Mouse (Mus musculus) MEL (cell line): ENCODE results near the gene Skida1.

ENCODE experiments used
- BHLHE40 ChIP-seq: IDR thresholded peaks from 2 replicates; pipeline ENCODE4 v1.6.1; 2012; ENCODE audit warnings: low read depth, mild to moderate bottlenecking, inconsistent platforms, low read length, improper control_type of control experiment, borderline replicate concordance
- CTCF ChIP-seq, 3 experiments: IDR thresholded peaks in 2 of 3; conservative IDR thresholded peaks in 1 of 3; 2 replicates each; pipeline ENCODE4 v1.5.1; 2011 to 2012; ENCODE audit warnings: low read length in 3 of 3, low read depth in 2 of 3, mild to moderate bottlenecking in 2 of 3, improper control_type of control experiment in 1 of 3, inconsistent platforms in 1 of 3, mixed read lengths in 1 of 3, moderate library complexity in 1 of 3; ENCODE audit not compliant: control insufficient read depth in 1 of 3, insufficient read depth in 1 of 3, poor library complexity in 1 of 3, severe bottlenecking in 1 of 3
- E2F4 ChIP-seq: IDR thresholded peaks from 2 replicates; pipeline ENCODE4 v1.6.1; 2011; ENCODE audit warnings: low read depth, low read length, improper control_type of control experiment, borderline replicate concordance
- EP300 ChIP-seq, 2 experiments: IDR thresholded peaks; 2 replicates each; pipeline ENCODE4 v1.6.1; 2011; ENCODE audit warnings: improper control_type of control experiment in 2 of 2, low read length in 2 of 2, low read depth in 1 of 2, mild to moderate bottlenecking in 1 of 2
- GABPA ChIP-seq: IDR thresholded peaks from 2 replicates; pipeline ENCODE4 v1.6.1; 2012; ENCODE audit warnings: low read depth, mild to moderate bottlenecking, inconsistent platforms, low read length, improper control_type of control experiment, moderate library complexity
- MAFK ChIP-seq: IDR thresholded peaks from 2 replicates; pipeline ENCODE4 v1.6.1; 2011; ENCODE audit warnings: low read depth, mild to moderate bottlenecking, low read length, improper control_type of control experiment, borderline replicate concordance
- MYC ChIP-seq: IDR thresholded peaks from 2 replicates; pipeline ENCODE4 v1.6.1; 2011; ENCODE audit warnings: low read depth, mild to moderate bottlenecking, low read length, improper control_type of control experiment, moderate library complexity
- POLR2A ChIP-seq, 2 experiments: IDR thresholded peaks; 2 replicates each; pipeline ENCODE4 v1.6.1; 2011 to 2012; ENCODE audit warnings: low read length in 2 of 2, mild to moderate bottlenecking in 2 of 2, control low read depth in 1 of 2, improper control_type of control experiment in 1 of 2, low read depth in 1 of 2, moderate library complexity in 1 of 2; ENCODE audit not compliant: control insufficient read depth in 1 of 2, insufficient read depth in 1 of 2, poor library complexity in 1 of 2
- POLR2AphosphoS2 ChIP-seq: IDR thresholded peaks from 2 replicates; pipeline ENCODE4 v1.6.1; 2011; ENCODE audit warnings: low read length, improper control_type of control experiment
- RAD21 ChIP-seq: IDR thresholded peaks from 2 replicates; pipeline ENCODE4 v1.6.1; 2011; ENCODE audit warnings: mild to moderate bottlenecking, low read depth, low read length, improper control_type of control experiment
- RCOR1 ChIP-seq: IDR thresholded peaks from 2 replicates; pipeline ENCODE4 v1.6.1; 2012; ENCODE audit warnings: low read depth, mild to moderate bottlenecking, inconsistent platforms, low read length, improper control_type of control experiment
- USF1 ChIP-seq: IDR thresholded peaks from 2 replicates; pipeline ENCODE4 v1.6.1; 2014; ENCODE audit warnings: low read depth, mild to moderate bottlenecking, inconsistent platforms, low read length, improper control_type of control experiment, moderate library complexity

- TF ChIP-seq RCOR1, result no peak
- TF ChIP-seq POLR2AphosphoS2, result no peak
- no peak for TF ChIP-seq POLR2A (IDR thresholded peaks at IDR 0.05; ENCODE audit: control insufficient read depth in 1 of 2, insufficient read depth in 1 of 2, low read depth in 1 of 2, low read length in 2 of 2, poor library complexity in 1 of 2)
- no peak for TF ChIP-seq USF1
- no peak for TF ChIP-seq EP300 (IDR thresholded peaks at IDR 0.05; ENCODE audit: low read depth in 1 of 2, low read length in 2 of 2)
- no peak for TF ChIP-seq CTCF (IDR thresholded peaks at IDR 0.05 in 2 of 3, conservative IDR thresholded peaks at IDR 0.05 in 1 of 3; ENCODE audit: control insufficient read depth in 1 of 3, insufficient read depth in 1 of 3, low read depth in 2 of 3, low read length in 3 of 3, poor library complexity in 1 of 3, severe bottlenecking in 1 of 3)
- TF ChIP-seq MYC, result no peak
- TF ChIP-seq E2F4, result no peak
- TF ChIP-seq GABPA, result no peak
- no peak for TF ChIP-seq BHLHE40
- no peak for TF ChIP-seq MAFK
- TF ChIP-seq RAD21, result no peak
Measured at GRCm38 (mm10) chr2:18016639-18017038, 32.2 kb downstream of the Skida1 start.
